Mouse (Mus musculus): ENCODE results near the gene Cyp2d9.

- no peak for TF ChIP-seq POLR2A (IDR thresholded peaks at IDR 0.05; ENCODE audit: borderline replicate concordance, extremely low read depth, insufficient read depth, insufficient read length, poor library complexity, severe bottlenecking)
- no peak for TF ChIP-seq CTCF (IDR thresholded peaks at IDR 0.05; ENCODE audit: borderline replicate concordance, extremely low read depth, insufficient read depth, insufficient read length)
Measured at GRCm38 (mm10) chr15:82407536-82407935, 25.7 kb upstream of the Cyp2d9 start.
